ENCODE assay signal across 11 mouse cellular contexts in the genomic region with DNA sequence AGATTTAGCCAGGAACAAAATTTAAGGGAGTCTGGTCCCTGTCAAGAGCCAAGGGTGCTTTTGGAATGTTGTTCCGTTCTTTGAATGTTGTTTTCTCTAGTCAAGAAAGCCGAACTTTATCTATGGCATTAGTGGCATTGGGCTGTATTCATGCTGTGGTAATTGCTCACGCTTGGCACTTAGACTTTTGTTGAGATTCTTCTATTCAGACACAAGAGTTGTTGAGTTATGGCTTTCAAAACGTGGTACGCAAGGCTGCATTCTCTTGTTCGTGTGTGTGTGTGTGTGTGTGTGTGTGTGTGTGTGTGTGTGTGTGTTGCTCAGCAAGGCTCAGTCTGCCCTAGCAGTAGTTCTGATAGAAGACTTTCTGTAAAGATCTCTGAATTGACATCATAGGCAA.
DNase-seq lines count a peak whose midpoint lies in the region; ATAC-seq lines count a peak whose summit lies in the region.
"Had no signal": no experiment of that assay in that cellular context is flagged by ENCODE, and none has a peak within 500 bp of the region (broad histone marks: within the 10 kb centered on the region; RNA-seq: fewer than 3 reads in every experiment).

No protein-coding gene starts in this region.

- no peaks in the 10 kb centered on the region for H3K36me3 ChIP-seq in heart, embryonic 11.5 days (ENCODE audit: control insufficient read depth, insufficient read depth, low read length)
- no peaks in the 10 kb centered on the region for H3K36me3 ChIP-seq in forebrain, embryonic 13.5 days (ENCODE audit: poor library complexity, severe bottlenecking)
- no peaks in the 10 kb centered on the region for H3K36me3 ChIP-seq in midbrain, embryonic 10.5 days

- H3K27me3 ChIP-seq in heart, embryonic 11.5 days (ENCODE audit: control insufficient read depth, insufficient read depth, low read length): 0 out of 2 replicates have a peak, but pooled peaks cover 3% of the 10 kb centered on the region
- no peaks in the 10 kb centered on the region for H3K27me3 ChIP-seq in forebrain, embryonic 13.5 days
- H3K27me3 ChIP-seq in midbrain, embryonic 10.5 days (ENCODE audit: low read depth, poor library complexity, severe bottlenecking): no peaks in the 10 kb centered on the region

- H3K4me2 ChIP-seq in heart, embryonic 11.5 days: peak overlapping the region; percentile 96
- H3K4me2 ChIP-seq in forebrain, embryonic 13.5 days: peak overlapping the region; percentile 83

- H3K4me1 ChIP-seq in heart, embryonic 11.5 days (ENCODE audit: control insufficient read depth, insufficient read depth, low read length): peaks cover 3% of the 10 kb centered on the region; the same call in 1 of the 2 replicates
- peaks cover 35% of the 10 kb centered on the region for H3K4me1 ChIP-seq in forebrain, embryonic 13.5 days
- H3K4me1 ChIP-seq in midbrain, embryonic 10.5 days: peaks cover 43% of the 10 kb centered on the region

- ATAC-seq in heart, embryonic 11.5 days (replicated peaks; ENCODE audit: insufficient number of reproducible peaks, low FRiP score, low TSS enrichment): no peak
- ATAC-seq in forebrain, embryonic 13.5 days: no peak
- ATAC-seq in erythroid progenitor cell, adult 5-6 weeks (replicated peaks; ENCODE audit: low FRiP score, poor library complexity, severe bottlenecking): no peak
- ATAC-seq: CD4-positive, CD25-positive, alpha-beta regulatory T cell, adult 4 months had no signal

- no peaks in the 10 kb centered on the region for H3K9me3 ChIP-seq in heart, embryonic 11.5 days (replicated peaks; ENCODE audit: control insufficient read depth, low read length)
- no peaks in the 10 kb centered on the region for H3K9me3 ChIP-seq in forebrain, embryonic 13.5 days (replicated peaks)
- H3K9me3 ChIP-seq in midbrain, embryonic 10.5 days (replicated peaks): no peaks in the 10 kb centered on the region

- DNase-seq in heart, adult 8-10 months (ENCODE audit: low spot score): no peak
- DNase-seq in brain, adult 2 months (ENCODE audit: low read depth, low spot score): peak; percentile 58
- peak; percentile 19 for DNase-seq in midbrain, embryonic 10.5 days (ENCODE audit: low spot score)
- no peak for DNase-seq in testis, postnatal 10 days (ENCODE audit: low spot score)
- DNase-seq in layer of hippocampus, postnatal 14 days (ENCODE audit: low spot score in 2 of 2): no peak
- DNase-seq: kidney, postnatal 14 days had no signal

- peak overlapping the region; percentile 62 for H3K4me3 ChIP-seq in heart, embryonic 11.5 days (ENCODE audit: low read depth, low read length)
- peak overlapping the region; percentile 69 for H3K4me3 ChIP-seq in forebrain, embryonic 13.5 days
- peak overlapping the region; percentile 73 for H3K4me3 ChIP-seq in midbrain, embryonic 10.5 days
- H3K4me3 ChIP-seq: myocyte had no signal

- WGBS in heart, embryonic 11.5 days (ENCODE audit: insufficient replicate concordance): 14% methylated on average over 6 of the region's 6 CpGs
- WGBS in forebrain, embryonic 13.5 days: 2% methylated on average over 6 of the region's 6 CpGs
- 1% methylated on average over 6 of the region's 6 CpGs for WGBS in midbrain, embryonic 10.5 days

- H3K27ac ChIP-seq in heart, embryonic 11.5 days (ENCODE audit: low read depth, low read length): no peak overlapping the region
- H3K27ac ChIP-seq in forebrain, embryonic 13.5 days: peak overlapping the region; percentile 86; the same call in 1 of the 2 replicates
- peak overlapping the region; percentile 90 for H3K27ac ChIP-seq in midbrain, embryonic 10.5 days (replicated peaks)

- no peak overlapping the region for H3K9ac ChIP-seq in heart, embryonic 11.5 days (ENCODE audit: low read depth, low read length)
- H3K9ac ChIP-seq in forebrain, embryonic 13.5 days: peak overlapping the region; percentile 78

Comparison
In these comparisons a context has a peak if more than half of its experiments do, and no peak if none do; other contexts are left out.
1. DNase-seq: peak in brain, adult 2 months (single experiment) and midbrain, embryonic 10.5 days (single experiment); none in heart, adult 8-10 months (single experiment), testis, postnatal 10 days (single experiment) and layer of hippocampus, postnatal 14 days (0 of 2).
2. Peak in every context shown above with its lines, with median percentiles within 50 percentile points of each other: H3K4me3 ChIP-seq.